8 mouse cellular contexts compared by ENCODE assay signal in genomic region chr3:68053538-68053937, GRCm38 (mm10). TPM values are rescaled to one million over a fixed set of nuclear protein-coding genes. Genes with fewer than 3 reads are reported as not detected.
DNase-seq lines count a peak whose midpoint lies in the region; ATAC-seq lines count a peak whose summit lies in the region.

No protein-coding gene starts in this region.

- no peaks in the 10 kb centered on the region for H3K9me3 ChIP-seq in midbrain, embryonic 11.5 days (ENCODE audit: control insufficient read depth, low read length)
- no peaks in the 10 kb centered on the region for H3K9me3 ChIP-seq in midbrain, embryonic 13.5 days

- no peaks in the 10 kb centered on the region for H3K27me3 ChIP-seq in midbrain, embryonic 11.5 days (ENCODE audit: control insufficient read depth, insufficient read depth, low read length)
- 0 out of 2 replicates have a peak, but pooled peaks cover 8% of the 10 kb centered on the region for H3K27me3 ChIP-seq in midbrain, embryonic 13.5 days

- no peak overlapping the region for H3K9ac ChIP-seq in midbrain, embryonic 11.5 days (ENCODE audit: low read length)
- no peak overlapping the region for H3K9ac ChIP-seq in midbrain, embryonic 13.5 days (replicated peaks)

- ATAC-seq in midbrain, embryonic 11.5 days (ENCODE audit: low FRiP score): no peak
- ATAC-seq in midbrain, embryonic 13.5 days: no peak

- H3K4me1 ChIP-seq in midbrain, embryonic 11.5 days (ENCODE audit: control insufficient read depth, insufficient read depth, low read length): no peaks in the 10 kb centered on the region
- no peaks in the 10 kb centered on the region for H3K4me1 ChIP-seq in midbrain, embryonic 13.5 days (replicated peaks)

- H3K36me3 ChIP-seq in midbrain, embryonic 11.5 days (ENCODE audit: control insufficient read depth, insufficient read depth, low read length): no peaks in the 10 kb centered on the region
- no peaks in the 10 kb centered on the region for H3K36me3 ChIP-seq in midbrain, embryonic 13.5 days

- DNase-seq in heart, postnatal 4 days: peak; percentile 8
- no peak for DNase-seq in heart, adult 9 months (ENCODE audit: low spot score in 2 of 2)
- DNase-seq in midbrain, embryonic 11.5 days (ENCODE audit: low spot score, missing footprints): peak; percentile 92
- peak; percentile 34 for DNase-seq in brain, adult 2 months (ENCODE audit: low read depth, low spot score)
- peak; percentile 47 for DNase-seq in mesoderm, embryonic 11.5 days (ENCODE audit: low read depth, low spot score)
- no peak for DNase-seq in layer of hippocampus, adult 8-10 months (ENCODE audit: low spot score in 2 of 2)
- no peak for DNase-seq in testis, postnatal 14 days (ENCODE audit: low spot score)

- H3K4me3 ChIP-seq in midbrain, embryonic 11.5 days (ENCODE audit: low read depth, low read length): no peak overlapping the region
- no peak overlapping the region for H3K4me3 ChIP-seq in midbrain, embryonic 13.5 days (replicated peaks)

- no peak overlapping the region for H3K27ac ChIP-seq in midbrain, embryonic 11.5 days (ENCODE audit: low read depth, low read length)
- H3K27ac ChIP-seq in midbrain, embryonic 13.5 days: no peak overlapping the region

- WGBS in midbrain, embryonic 11.5 days: 44% methylated on average over 2 of the region's 2 CpGs
- WGBS in midbrain, embryonic 13.5 days: 48% methylated on average over 2 of the region's 2 CpGs

- no peak overlapping the region for H3K4me2 ChIP-seq in midbrain, embryonic 11.5 days
- no peak overlapping the region for H3K4me2 ChIP-seq in midbrain, embryonic 13.5 days (replicated peaks)

RNA-seq across cellular contexts. Expression of gene Schip1, which starts 11.1 kb away (rescaled TPM):
- total RNA-seq in heart, postnatal 4 days (2021): 10 to 100 TPM; 94.7 to 98.3 TPM
- polyA plus RNA-seq in midbrain, embryonic 11.5 days (2014; fragmentation: Nextera tagmentation; extraction: Ambion mirVana): 83.1 and 89.8 TPM in 2 replicates
- polyA plus RNA-seq in midbrain, embryonic 13.5 days (2015; fragmentation: Nextera tagmentation; extraction: Ambion mirVana): 127 and 128 TPM in 2 replicates
- 100 to 1,000 TPM; 220 to 285 (median 244) TPM for total RNA-seq in layer of hippocampus, adult 8-10 months (2022)

Comparison
In these comparisons a context has a peak if more than half of its experiments do, and no peak if none do; other contexts are left out.
1. DNase-seq: peak in heart, postnatal 4 days (single experiment), midbrain, embryonic 11.5 days (single experiment), brain, adult 2 months (single experiment) and mesoderm, embryonic 11.5 days (single experiment); none in heart, adult 9 months (0 of 2), layer of hippocampus, adult 8-10 months (0 of 2) and testis, postnatal 14 days (single experiment).